Mouse (Mus musculus): ENCODE measurements around the gene Vps39. TPM values are rescaled to one million over a fixed set of nuclear protein-coding genes. Genes with fewer than 3 reads are reported as not detected.

Vps39 gene
- polyA plus RNA-seq, 1 experiment, result 34.0 TPM

DNA sequence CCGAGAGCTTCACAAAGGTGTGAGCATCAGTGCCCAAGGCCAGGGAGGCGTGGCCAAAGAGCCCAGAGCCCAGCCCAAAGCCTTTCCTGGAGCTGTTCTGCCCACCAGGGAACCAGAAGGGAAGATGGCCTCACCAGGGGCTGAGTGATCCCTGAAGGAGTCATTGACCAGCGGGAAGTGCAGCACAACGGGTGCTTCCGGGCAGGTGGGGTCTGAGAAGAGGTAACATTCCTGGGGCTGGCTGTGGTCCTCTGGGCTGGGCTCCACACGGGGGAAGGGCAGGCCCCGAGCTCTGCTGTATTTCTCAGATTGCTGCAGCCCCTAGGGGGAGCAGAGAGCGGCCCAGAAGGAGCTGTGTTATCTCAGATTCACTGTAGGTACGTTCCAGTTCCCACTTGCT lies 84.3 kb downstream of the Vps39 start:
- H3ac ChIP-seq (ENCODE audit: control insufficient read depth, insufficient read length), result no peak overlapping the region
- no peak overlapping the region for H3K4me3 ChIP-seq
- H3K36me3 ChIP-seq (ENCODE audit: control insufficient read depth, insufficient read depth), result no peaks in the 10 kb centered on the region

More for the DNA sequence above, 84.3 kb downstream of the Vps39 start:
- TF ChIP-seq SRF (IDR thresholded peaks at IDR 0.05; ENCODE audit: control insufficient read depth, insufficient read length, low read depth) (no peak), CEBPB (IDR thresholded peaks at IDR 0.05; ENCODE audit: insufficient read depth, poor library complexity, severe bottlenecking) (no peak)
- Histone ChIP-seq H3K79me2 (ENCODE audit: control insufficient read depth, insufficient read depth) (no peaks in the 10 kb centered on the region), H3K4me2 (ENCODE audit: low read depth) (no peak overlapping the region), H3K27me3 (ENCODE audit: control insufficient read depth, insufficient read depth, insufficient read length) (peaks cover 48% of the 10 kb centered on the region)

Other genes with a start within 250 kb of the Vps39 start
- gene Ehd4, start 198.5 kb downstream of the Vps39 start, polyA plus RNA-seq (2012; fragmentation: generic; extraction: Trizol), result 101 TPM
- 0.05 TPM for gene Pla2g4e, start 107.8 kb downstream of the Vps39 start, polyA plus RNA-seq (2012; fragmentation: generic; extraction: Trizol)
- gene Pla2g4d, start 63.9 kb downstream of the Vps39 start, polyA plus RNA-seq (2012; fragmentation: generic; extraction: Trizol), result not detected
- 0.05 TPM for gene Pla2g4f, start 39.0 kb downstream of the Vps39 start, polyA plus RNA-seq (2012; fragmentation: generic; extraction: Trizol)
- 3.8 TPM for gene Ganc, start 50.8 kb upstream of the Vps39 start, polyA plus RNA-seq (2012; fragmentation: generic; extraction: Trizol)
- gene Tmem87a, start 51.0 kb upstream of the Vps39 start, polyA plus RNA-seq (2012; fragmentation: generic; extraction: Trizol), result 12.4 TPM
- 15.9 TPM for gene Capn3, start 102.9 kb upstream of the Vps39 start, polyA plus RNA-seq (2012; fragmentation: generic; extraction: Trizol)
- 94.6 TPM for gene Zfp106, start 210.7 kb upstream of the Vps39 start, polyA plus RNA-seq (2012; fragmentation: generic; extraction: Trizol)
- 15.3 TPM for gene Snap23, start 214.5 kb upstream of the Vps39 start, polyA plus RNA-seq (2012; fragmentation: generic; extraction: Trizol)